Mouse (Mus musculus) layer of hippocampus, postnatal 25 days (tissue): ENCODE measurements around the gene Sync. TPM values are rescaled to one million over a fixed set of nuclear protein-coding genes. Genes with fewer than 3 reads are reported as not detected.
A peak's percentile ranks its signal among the peaks of the same experiment; 100 is the strongest.

Experiments used
- DNase-seq, 2 experiments: peaks; one replicate each; pipeline ENCODE4 v3.0.0; 2022; ENCODE audit warnings: mixed read lengths in 2 of 2, low spot score in 1 of 2; ENCODE audit errors: extremely low spot score in 1 of 2
- total RNA-seq, 2 experiments: library from RNA; stranded (reverse); gene quantifications; 2 replicates each; pipeline ENCODE4 v1.2.3; 2021

Gene Sync
- total RNA-seq, 2 experiments from 2014 or later: 0.79 to 1.3 TPM

DNA sequence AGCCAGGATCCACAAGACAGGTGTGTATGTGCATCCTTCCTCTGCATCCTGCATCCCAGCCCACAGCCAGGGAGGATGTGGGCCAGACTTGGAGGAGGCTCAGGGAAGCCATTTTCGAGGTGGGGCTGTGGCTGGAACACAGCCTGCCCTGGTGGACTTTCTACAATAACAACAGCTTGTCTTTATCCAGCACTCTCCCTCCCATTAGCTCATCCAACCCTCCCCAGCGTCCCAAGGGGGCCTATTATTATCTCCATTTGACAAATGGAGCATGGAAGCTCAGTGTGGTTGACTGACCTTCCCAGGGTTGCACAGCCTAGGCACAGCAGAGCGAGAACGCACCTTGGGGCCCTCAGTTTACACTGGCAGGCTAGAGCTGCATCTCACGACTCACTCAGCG lies 26.7 kb upstream of the Sync start:
- DNase-seq: no peak

DNA sequence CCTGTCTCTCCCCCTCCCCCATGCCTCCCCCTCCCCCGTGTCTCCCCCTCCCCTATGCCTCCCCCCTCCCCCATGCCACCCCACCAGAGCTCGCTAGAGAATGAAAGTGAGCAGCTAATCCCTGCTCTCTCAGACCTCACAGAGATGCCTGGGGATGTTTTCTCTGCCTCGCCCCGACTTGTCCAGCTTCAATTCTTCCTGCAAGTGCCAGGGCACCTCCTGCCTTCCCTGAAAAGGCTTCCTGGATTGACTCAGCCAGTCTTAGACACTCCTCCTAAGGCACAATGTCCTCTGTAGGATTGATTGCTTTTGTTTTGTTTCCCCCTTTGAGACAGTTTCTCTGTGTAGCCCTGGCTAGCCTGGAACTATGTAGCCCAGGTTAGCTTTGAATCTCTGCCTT lies 26.2 kb upstream of the Sync start, which contains the start of gene C77080:
C77080 (minus strand) TSS at position 209 of the 400 bp plus-strand sequence.
- no peak for DNase-seq

DNA sequence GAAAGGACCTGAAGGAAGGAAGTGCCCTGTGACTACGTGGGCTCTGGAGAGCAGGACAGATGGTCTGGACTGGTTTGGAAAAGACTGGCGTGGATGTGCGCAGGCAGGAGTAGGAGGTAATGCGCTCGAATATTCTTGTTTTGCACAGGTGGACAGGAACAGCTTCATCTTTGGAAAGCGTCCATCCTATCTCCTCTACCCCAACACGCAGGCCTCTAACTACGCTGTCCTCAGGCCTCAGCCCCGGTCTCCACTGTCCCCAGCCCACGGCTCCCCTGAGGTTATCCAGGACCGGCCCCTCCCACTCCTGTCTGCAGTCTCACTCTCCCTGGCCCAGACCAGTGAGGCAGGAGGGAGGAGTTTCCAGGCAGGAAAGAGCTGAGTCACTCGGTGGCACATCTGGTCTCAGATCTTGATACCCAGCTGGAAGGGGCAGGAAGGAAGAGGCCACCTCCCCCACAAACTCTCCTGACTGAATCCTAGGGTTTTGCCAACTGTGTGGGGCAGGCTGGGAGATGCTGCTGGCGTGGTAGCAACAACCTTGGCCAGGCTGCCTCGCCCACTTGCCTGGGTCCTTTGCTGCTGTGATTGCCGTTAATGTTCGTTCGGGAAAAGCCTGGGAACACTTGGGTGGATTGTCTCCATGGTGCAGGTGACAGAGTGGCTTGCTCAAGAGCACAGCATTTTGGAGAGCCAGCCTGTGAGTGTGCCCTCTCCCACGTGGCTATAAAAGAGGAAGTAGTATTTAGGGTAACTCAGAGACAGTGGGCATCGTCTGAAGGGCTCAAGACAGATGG lies 24.0 kb upstream of the Sync start:
- DNase-seq: no peak

DNA sequence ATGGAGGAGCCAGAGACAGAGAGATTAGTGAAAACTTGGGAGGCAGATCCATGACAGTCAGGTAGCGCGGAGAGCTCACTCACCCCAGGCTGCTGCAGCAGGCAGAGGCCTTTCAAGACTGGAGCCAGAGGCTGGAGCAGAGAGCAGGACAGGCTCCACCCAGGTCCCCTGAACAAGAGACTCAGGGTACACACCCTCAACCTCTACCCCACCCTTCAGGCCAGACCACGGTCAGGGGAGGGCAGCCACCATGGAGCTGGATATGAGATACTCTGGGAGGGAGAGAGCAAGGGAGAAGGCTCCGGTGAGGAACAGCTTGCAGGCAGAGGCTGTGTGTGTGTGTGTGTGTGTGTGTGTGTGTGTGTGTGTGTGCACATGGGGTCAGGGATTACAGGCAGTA lies 21.2 kb upstream of the Sync start:
- no peak for DNase-seq

DNA sequence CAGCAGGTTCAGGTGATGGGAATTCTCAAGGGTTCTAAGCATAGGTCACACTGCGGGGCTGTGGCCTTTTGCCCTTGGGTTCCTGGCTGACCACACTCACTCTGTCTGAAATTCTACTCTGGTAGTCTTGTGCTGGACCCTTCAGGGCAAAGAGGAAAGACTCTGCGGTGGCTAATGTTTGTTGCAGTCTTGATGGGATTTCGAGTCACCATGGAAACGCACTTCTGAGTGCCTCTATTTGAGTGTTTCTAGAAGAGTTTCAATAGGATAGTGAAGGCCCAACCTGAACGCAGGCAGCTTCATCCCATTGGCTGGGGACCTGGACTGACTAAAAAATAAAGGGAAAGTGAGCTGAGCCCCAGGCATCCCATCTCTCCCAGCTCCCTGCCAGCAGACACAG lies 20.6 kb upstream of the Sync start:
- DNase-seq: no peak

DNA sequence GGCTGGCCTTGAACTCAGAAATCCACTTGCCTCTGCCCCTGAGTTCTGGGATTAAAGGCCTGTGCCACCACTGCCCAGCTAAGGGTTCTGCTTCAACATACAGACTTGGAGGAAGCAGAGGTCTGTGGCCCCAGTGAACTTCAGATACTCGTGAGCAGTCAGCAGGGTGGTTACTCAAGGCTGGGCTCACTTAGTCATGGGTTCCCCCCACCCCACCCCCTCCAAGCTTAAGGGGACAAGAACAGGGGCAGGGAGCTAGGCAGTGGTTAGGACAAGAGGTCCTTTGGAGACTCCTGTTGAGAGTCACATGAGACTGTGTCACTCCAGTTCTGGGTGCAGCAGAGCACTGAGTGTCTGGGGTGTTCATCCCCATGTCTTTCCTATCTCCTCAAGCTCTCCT lies 18.7 kb upstream of the Sync start:
- DNase-seq: no peak

DNA sequence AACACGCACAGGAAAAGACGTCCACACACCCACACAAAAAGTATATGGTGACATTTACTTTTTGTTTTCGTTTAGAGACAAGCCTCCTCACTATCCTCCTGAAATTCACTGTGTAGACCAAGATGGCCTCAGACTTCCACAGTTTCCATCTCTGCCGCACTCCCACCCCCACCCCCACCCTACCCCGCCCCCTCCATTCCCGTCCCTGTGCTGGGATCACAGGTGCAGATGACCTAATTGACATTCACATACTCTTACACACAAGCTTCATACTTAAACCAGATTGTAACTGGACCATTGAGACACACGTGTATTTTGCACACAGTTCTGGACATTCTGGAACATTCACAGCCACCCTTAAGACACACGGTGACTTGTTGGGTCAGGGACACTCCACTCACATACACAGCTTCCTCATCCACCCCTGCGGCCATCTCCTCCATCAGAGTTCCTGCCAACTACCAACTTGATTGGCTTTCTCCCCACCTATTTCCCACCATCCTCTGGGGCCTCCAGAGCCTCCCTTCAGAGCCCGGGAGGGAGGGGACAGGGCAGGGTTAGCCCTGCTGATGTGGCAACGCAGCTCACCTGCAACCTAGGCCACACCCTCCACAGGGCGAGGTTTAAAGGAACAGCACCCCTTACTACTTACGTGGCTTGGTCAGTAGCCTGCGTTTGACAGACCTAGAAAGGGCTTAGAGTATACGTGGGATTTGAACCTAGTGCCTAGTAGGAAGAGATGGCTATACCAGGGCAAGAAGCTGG lies 15.2 kb upstream of the Sync start:
- no peak for DNase-seq

DNA sequence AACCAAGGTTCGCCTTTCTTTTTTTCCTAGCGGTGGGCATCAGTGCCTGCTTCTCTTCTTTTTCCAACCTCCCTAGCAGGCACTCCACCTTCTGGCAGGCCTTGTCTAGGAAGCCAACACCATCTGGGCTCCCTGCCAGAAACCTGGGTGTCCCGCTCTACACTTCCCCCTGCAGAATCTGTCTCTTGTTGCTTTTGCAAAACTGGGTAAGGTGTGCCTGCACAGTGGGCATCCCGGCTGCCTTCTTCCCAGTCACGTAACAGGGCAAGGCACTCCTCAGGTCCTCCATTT lies 14.7 kb upstream of the Sync start:
- DNase-seq: peak in 1 of 2 experiments; percentile 46

DNA sequence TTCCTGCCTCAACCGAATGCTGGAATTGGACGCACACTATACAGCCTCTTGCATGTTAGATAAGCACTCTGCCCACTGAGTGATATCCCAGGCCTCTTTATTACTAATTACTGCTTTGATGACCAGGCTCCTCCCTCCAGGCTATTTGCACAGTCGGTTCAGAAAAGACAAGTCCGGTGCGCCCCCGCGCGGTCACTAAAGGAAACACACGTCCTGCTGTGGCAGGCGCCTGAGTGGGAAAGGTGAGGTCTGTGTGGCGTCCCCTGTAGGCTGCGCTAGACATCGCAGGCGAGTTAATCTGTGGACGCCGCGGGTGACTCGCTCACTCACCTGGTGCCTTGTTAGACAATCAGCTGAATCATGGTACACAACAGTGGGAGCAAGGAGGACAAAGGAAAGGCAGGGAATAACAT lies 11.0 kb upstream of the Sync start:
- peak; percentile 95 to 99 for DNase-seq

DNA sequence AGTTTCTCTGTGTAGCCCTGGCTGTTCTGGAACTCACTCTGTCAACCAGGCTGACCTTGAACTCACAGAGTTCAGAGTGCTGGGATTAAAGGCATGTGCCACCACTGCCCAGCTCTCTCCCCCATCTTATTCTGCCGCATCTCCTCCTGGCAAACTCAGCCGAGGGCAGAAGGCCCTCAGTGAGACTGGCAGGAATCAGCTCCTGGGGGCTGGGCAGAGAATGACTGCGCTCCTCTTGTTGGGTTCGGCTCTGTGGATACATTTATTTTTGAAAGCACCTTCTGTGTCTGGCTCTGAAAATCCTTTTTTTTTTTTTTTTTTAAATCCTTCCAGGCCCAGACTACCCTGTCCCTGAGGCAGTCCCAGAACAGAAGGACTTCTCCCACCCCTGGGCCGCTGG lies 4.6 kb upstream of the Sync start:
- DNase-seq: no peak

DNA sequence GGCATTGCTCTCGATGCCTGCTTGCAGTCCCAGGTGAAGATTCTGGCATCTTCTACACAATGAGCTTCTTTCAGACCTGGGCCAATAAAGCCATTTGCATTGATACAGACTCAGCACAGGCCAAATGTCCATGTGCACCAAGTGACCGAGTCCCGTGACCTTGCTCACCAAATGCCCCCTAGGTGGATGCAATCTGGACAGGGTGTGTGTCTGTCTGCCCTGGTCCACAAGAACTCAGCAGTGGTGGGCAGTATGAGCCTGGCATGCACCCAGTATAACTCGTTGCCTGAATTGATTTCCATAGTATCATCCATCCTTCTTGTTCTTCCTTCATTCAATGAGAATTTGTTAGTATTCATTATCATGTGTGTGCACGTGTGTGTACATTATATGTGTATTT lies 4.2 kb upstream of the Sync start:
- no peak for DNase-seq

DNA sequence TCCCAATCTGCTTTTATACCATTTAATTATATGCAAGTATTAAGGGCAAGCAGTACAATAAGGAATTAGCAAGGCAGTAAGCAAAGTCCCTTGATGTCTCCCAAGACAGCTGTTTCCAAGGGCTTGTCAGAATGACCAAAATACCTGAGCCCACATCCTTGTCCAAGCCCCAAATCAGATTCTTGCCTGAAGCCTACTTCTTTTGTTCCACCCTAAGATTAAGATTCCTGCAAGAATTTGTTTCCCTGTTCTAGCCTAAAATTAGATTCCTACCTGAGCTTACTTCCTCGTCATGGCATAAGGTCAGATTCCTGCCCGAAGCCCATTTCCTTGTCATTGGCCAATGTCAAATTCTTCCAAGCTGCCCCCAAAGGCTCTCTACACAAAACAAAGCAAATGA lies 2.7 kb upstream of the Sync start:
- no peak for DNase-seq

DNA sequence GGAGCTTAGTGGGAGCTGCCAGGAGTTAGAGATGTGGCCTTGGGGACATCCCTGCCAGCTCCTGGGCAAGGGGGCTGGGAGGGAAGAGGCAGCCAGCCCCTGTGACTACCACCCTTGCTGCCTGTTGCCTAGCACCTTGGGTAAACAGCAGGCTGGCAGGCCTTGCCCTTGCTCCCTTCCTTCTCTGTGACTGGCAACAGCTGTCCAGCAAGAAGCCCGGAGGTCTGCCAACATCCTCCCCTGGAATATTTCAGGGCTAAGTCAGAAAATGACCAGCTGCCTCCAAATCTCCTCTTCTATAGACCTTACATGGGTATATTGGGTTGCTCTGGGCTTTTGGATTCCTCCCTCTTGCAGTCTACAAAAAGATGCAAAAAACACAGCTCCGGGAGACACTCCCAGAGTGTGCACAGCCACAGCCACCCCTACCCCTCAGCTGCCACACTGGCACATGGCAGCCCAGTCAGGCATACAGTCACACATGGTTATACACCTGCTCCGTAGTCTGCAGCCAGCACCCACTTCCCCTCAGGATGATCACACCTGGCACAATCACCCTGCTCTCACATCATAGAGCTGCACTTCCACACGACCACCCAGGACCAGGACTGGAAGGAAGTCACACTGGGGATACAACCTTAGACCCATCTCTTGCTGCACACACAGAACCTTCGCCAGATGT lies 1.3 kb upstream of the Sync start:
- DNase-seq: no peak

DNA sequence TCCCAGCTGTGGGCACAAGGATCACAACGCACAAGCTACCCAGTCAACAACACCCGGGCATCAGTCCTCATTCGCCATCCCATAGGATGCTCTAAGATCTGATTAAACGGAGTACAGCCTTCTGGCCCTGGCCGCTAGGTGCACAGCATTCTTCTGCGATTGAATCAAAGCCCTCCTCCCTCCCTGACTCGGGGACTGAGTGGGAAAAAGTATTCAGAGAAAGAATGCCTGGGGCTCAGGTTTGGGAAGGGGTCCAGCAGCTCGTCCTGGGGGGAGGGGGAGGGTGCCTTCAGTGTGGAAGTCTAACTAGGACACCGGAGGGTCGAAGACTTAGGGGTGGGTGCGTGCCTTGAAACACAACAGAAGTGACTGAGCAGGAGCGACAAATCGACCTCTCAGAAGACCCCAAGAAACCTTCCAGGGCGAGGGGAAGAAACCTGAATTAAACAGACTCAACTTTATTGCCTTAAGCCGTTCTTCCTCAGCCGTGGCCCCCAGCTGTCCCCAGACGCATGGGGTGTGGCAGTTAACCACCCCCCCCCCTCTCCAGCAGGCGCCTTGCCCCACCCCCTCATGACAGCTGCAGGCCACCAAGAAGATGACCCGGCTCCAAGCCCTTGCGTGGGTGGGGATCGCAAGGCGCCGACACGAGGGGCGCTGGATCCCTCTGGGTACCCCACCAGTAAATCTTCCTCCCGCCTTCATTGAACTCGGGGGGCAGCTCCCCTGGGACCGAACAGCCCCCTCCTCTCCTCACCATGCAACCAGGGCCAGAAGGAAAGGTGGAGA lies 540 bp upstream of the Sync start:
- no peak for DNase-seq

DNA sequence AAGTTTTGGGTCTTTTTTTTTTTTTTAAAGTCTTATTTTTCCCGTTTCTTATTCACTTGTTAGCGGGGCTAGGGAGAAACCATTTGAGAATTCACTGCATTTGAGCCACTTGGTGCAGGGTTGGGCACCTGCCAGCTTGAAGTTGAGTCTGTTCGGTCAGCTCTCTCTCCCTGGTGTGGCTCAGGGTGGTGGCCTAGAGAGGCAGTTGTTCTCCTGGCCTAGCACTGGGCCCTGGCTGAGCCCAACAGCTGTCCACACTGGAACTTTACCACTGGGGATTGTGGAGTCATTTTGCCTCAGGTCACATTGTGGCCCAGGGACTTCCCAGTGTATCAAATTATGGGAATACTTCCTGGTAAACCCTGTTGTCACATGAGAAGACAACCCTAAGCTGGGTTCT lies 650 bp downstream of the Sync start:
- no peak for DNase-seq

DNA sequence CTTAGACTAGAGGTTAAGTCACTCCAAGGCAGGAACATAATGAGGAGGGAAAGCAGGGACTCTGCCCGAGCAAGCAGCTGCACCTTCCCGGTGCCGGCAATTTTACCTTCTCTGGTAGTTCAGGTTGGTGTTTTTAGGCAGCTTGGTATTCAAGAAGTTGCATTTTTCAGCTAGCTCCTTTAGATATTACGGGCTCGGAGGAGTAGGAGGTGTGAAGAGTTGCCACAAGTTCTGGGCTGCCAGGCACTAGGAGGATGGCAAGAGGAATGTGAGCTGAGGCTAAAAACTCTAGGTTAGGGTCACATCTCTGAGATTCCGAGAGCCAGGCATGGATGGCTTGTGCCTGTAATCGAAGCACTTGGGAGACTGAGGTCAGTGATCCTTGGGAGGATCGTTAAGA lies 2.3 kb downstream of the Sync start:
- DNase-seq: no peak

DNA sequence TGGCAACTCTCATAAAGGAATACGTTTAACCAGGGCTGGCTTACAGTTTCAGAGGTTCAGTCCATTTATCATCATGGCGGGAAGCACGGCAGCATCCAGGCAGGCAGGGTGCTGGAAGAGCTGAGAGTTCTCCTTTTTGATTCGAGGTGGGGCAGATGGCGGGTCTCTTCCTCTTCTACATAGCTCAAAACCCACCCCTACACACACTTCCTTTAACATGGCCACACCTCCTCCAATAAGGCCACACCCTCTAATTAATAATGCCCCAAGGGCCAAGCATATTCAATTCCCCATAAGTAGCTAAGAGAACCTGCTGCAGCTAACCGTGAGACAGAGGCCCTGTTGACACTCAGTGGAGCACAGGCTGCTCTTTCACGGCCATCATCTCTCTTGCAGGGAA lies 5.4 kb downstream of the Sync start:
- no peak for DNase-seq

DNA sequence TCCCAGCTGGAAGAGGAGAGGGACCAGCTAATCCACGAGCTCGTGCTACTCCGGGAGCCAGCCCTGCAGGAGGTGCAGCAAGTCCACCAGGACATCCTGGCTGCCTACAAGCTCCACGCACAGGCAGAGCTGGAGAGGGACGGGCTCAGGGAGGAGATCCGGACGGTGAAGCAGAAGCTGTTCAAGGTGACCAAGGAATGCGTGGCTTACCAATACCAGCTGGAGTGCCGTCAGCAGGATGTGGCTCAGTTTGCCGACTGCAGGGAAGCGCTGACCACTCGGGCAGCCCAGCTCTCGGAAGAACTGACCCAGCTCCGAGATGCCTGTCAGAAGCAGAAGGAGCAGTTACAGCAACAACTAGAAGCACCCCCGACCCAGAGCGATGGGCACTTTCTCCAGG lies 6.3 kb downstream of the Sync start:
- DNase-seq: no peak

DNA sequence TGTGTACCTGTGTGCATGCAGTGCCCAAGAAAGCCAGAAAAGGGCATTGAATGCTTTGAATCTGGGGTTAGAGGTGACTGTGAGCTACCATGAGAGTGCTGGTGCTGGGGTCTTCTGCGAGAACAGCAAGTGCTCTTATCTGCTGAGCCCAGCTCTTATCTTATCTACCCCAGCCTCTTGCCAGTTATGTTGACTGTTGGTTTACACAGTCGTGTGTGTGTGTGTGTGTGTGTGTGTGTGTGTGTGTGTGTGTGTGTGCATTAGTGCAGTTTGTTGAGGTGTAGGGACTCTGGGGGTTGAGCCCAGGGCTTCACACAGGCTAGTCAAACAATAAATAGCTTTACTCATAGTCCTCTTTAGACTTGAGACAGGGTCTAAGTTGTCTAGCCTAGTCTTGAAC lies 7.8 kb downstream of the Sync start:
- no peak for DNase-seq

DNA sequence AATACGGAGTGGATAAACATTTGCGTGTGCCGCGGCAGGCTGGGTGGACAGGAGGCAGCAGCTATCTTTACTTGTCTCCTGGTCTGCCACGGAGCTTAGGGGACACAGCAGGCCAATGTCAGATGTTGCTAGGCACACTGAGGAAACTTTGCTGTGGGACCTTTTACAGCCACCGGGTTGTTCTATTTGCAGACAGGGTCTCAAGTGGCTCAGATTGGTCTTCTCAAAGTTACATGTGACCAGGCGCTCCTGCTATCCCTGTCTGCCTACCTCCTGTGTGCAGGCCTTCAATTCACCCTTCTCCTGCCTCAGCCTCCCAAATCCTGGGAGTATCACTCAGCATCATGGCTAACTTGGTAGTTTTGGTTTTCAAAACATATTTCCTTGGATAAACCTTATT lies 8.6 kb downstream of the Sync start:
- no peak for DNase-seq

DNA sequence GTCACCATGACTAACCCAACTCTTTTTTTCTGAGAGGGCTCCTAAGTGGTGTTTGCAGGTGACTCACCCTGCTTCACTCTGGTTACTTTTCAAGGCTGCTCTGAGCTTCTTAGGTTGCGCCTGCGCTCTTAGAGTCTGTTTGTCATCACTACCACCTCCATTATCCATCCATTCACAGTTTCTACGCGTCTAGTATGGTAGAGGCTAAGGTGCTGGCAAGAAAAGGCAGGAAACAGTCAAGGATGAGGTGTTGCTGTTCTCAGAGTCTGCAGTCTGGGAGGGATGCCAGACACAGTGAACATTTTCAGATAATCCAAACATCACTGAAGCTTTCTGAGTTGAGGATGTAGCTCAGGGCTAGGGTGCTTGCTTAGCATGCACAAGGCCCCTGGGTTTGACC lies 10.3 kb downstream of the Sync start:
- DNase-seq: no peak
